Mouse (Mus musculus) small intestine, adult 2 months (tissue): Measurements from ENCODE around the gene Aff1. TPM values are rescaled to one million over a fixed set of nuclear protein-coding genes. Genes with fewer than 3 reads are reported as not detected.

Source experiments
- H3K27ac ChIP-seq: fragments of 200-500 bp; 2 replicates; pipeline ENCODE4 v1.5.1; 2012; ENCODE audit warnings: low read depth, low read length, control low read depth, inconsistent platforms; ENCODE audit not compliant: insufficient read depth
- H3K27me3 ChIP-seq: fragments of 200-500 bp; 2 replicates; pipeline ENCODE4 v1.6.1; 2012; ENCODE audit warnings: mild to moderate bottlenecking, moderate library complexity, low read length, inconsistent platforms; ENCODE audit not compliant: control insufficient read depth, insufficient read depth
- H3K36me3 ChIP-seq: fragments of 200-500 bp; 2 replicates; pipeline ENCODE4 v1.6.1; 2012; ENCODE audit warnings: mild to moderate bottlenecking, low read length, control low read depth, inconsistent platforms; ENCODE audit not compliant: control insufficient read depth, insufficient read depth
- H3K4me1 ChIP-seq: fragments of 200-500 bp; 2 replicates; pipeline ENCODE4 v1.6.1; 2012; ENCODE audit warnings: low read length, inconsistent platforms, mixed read lengths; ENCODE audit not compliant: control insufficient read depth, insufficient read depth, insufficient read length
- H3K4me3 ChIP-seq: fragments of 200-500 bp; 2 replicates; pipeline ENCODE4 v1.5.1; 2012; ENCODE audit warnings: low read depth, mild to moderate bottlenecking, control low read depth, inconsistent platforms, low read length, moderate library complexity
- CTCF ChIP-seq: fragments of 200-500 bp; IDR thresholded peaks from 2 replicates; pipeline ENCODE4 v1.5.1; 2012; ENCODE audit warnings: low read depth, mild to moderate bottlenecking, control low read depth, inconsistent platforms, low read length, moderate library complexity, mixed read lengths; ENCODE audit not compliant: insufficient replicate concordance, insufficient read length; ENCODE audit errors: extremely low read depth
- POLR2A ChIP-seq: fragments of 200-500 bp; IDR thresholded peaks from 2 replicates; pipeline ENCODE4 v1.6.1; 2012; ENCODE audit warnings: low read depth, mild to moderate bottlenecking, control low read depth, inconsistent platforms, low read length, moderate library complexity
- WGBS: fragments of 180-500 bp; shearing (Covaris S2); methylation state at CpG from one replicate; pipeline ENCODE4 v1.1.7; 2018; 5-methylcytosine and 5-hydroxymethylcytosine counted together
- polyA plus RNA-seq: library from polyadenylated mRNA; depleted of rRNA; stranded (reverse); fragments of >200 nt; gene quantifications from 2 replicates; pipeline ENCODE4 v1.2.3, GENCODE M21; 2012

Gene Aff1
- polyA plus RNA-seq, 1 experiment = 16.7 TPM

DNA sequence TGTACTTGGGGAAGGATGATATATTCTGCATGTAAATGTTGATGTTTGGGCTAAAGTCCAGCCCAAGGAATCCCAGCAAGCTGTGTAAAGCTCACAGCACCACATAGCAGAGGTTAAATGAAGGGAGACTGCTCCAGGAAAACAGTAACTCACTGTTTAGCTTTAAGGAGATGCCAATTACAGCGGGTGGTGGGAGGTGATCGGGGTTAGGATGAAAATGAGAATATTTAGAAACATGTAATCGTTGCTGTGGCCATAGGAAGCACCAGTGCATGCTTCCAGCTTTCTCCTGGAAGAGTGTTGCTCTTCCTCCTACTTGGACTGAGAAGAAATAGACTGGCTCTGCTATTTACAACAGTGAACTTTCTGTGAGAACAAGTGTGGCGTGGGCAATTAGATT lies 80.1 kb downstream of the Aff1 start:
- Histone ChIP-seq H3K27ac (peak overlapping the region; percentile 26; the same call in 1 of the 2 replicates), H3K4me1 (peaks cover 43% of the 10 kb centered on the region; the same call in 1 of the 2 replicates), H3K36me3 (no peaks in the 10 kb centered on the region), H3K27me3 (no peaks in the 10 kb centered on the region), H3K4me3 (no peak overlapping the region)
- WGBS = 12% methylated on average over 4 of the region's 4 CpGs
- TF ChIP-seq CTCF (no peak), POLR2A (no peak)

GRCm38 (mm10) chr5:103773100-103773552 lies 81.0 kb downstream of the Aff1 start:
- WGBS = 5% methylated on average over 5 of the region's 5 CpGs
- Histone ChIP-seq H3K36me3 (no peaks in the 10 kb centered on the region), H3K4me3 (peak overlapping the region; percentile 10; the same call in 1 of the 2 replicates), H3K27me3 (no peaks in the 10 kb centered on the region), H3K27ac (peak overlapping the region; percentile 73), H3K4me1 (peaks cover 47% of the 10 kb centered on the region; the same call in 1 of the 2 replicates)
- TF ChIP-seq CTCF = no peak
- TF ChIP-seq POLR2A = no peak

DNA sequence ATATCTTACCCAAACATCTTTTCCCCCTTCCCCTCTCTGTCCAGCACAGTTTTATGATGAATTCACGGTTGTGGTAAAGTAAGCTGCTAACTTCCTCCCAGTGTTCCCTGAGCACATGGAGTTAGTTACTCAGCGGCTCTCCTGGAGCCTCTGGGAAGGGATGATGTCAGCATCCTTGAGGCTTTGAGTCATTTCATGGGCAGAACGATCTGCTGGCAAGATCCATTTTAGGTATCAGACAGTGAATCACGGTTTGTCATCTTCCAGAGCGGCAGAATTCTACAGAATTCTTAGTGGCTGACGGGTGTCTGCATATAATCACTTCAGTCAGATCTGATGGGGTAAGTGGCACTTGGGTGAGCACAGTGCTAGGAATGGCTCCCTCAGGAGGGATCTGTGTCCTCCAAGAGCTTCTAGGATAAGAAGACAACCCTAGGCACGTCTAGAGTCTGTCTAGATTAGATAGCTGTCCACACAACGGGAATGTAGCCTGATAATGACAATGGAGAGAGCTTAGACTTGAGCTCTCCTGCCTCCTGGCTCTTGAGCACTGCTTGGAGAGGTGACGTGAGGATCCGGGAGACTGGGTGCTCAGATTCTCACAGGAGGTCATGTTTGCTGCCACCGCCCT lies 82.6 kb downstream of the Aff1 start:
- Histone ChIP-seq H3K36me3 (no peaks in the 10 kb centered on the region), H3K4me1 (peaks cover 47% of the 10 kb centered on the region), H3K27ac (peak overlapping the region; percentile 50), H3K27me3 (no peaks in the 10 kb centered on the region), H3K4me3 (no peak overlapping the region)
- WGBS = 36% methylated on average over 11 of the region's 11 CpGs
- TF ChIP-seq POLR2A = no peak
- TF ChIP-seq CTCF = no peak

DNA sequence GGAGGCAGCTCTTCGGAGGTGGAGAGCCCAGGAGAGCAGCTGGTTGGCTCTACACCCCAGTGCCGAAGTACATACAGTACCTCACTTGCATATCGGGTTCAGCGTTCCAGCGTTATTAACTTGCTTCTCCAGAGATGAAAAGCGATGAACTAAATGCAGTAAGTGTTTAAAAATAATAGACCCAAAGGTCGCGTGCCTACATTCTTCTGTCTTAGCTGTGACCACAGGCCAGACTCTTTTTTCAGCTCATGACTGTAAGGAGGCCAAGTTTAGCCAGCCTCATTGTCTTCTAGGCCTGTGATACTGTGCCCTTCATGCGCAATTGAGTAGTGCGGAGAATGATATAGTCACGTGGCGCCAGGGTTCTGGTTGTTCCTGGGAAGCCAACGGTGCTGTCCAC lies 83.3 kb downstream of the Aff1 start:
- 42% methylated on average over 13 of the region's 13 CpGs for WGBS
- H3K27ac ChIP-seq = peak overlapping the region; percentile 37; the same call in 1 of the 2 replicates
- peaks cover 43% of the 10 kb centered on the region for H3K4me1 ChIP-seq
- no peaks in the 10 kb centered on the region for H3K36me3 ChIP-seq
- H3K27me3 ChIP-seq = no peaks in the 10 kb centered on the region
- H3K4me3 ChIP-seq = no peak overlapping the region
- TF ChIP-seq POLR2A (no peak), CTCF (no peak)

- H3K27me3 ChIP-seq = no peaks in the 10 kb centered on the region
- WGBS = 21% methylated on average over 4 of the region's 4 CpGs
- H3K36me3 ChIP-seq = no peaks in the 10 kb centered on the region
- TF ChIP-seq POLR2A = no peak
- no peak for TF ChIP-seq CTCF
- H3K4me1 ChIP-seq = peaks cover 43% of the 10 kb centered on the region
- H3K4me3 ChIP-seq = no peak overlapping the region
- peak overlapping the region; percentile 61; the same call in 1 of the 2 replicates for H3K27ac ChIP-seq
Measured at GRCm38 (mm10) chr5:103776842-103777241, 84.7 kb downstream of the Aff1 start.

GRCm38 (mm10) chr5:103777446-103777845 lies 85.3 kb downstream of the Aff1 start:
- TF ChIP-seq POLR2A (no peak), CTCF (no peak)
- Histone ChIP-seq H3K27ac (peak overlapping the region; percentile 29), H3K4me1 (peaks cover 39% of the 10 kb centered on the region), H3K4me3 (no peak overlapping the region), H3K36me3 (no peaks in the 10 kb centered on the region), H3K27me3 (no peaks in the 10 kb centered on the region)
- 48% methylated on average over 4 of the region's 4 CpGs for WGBS

DNA sequence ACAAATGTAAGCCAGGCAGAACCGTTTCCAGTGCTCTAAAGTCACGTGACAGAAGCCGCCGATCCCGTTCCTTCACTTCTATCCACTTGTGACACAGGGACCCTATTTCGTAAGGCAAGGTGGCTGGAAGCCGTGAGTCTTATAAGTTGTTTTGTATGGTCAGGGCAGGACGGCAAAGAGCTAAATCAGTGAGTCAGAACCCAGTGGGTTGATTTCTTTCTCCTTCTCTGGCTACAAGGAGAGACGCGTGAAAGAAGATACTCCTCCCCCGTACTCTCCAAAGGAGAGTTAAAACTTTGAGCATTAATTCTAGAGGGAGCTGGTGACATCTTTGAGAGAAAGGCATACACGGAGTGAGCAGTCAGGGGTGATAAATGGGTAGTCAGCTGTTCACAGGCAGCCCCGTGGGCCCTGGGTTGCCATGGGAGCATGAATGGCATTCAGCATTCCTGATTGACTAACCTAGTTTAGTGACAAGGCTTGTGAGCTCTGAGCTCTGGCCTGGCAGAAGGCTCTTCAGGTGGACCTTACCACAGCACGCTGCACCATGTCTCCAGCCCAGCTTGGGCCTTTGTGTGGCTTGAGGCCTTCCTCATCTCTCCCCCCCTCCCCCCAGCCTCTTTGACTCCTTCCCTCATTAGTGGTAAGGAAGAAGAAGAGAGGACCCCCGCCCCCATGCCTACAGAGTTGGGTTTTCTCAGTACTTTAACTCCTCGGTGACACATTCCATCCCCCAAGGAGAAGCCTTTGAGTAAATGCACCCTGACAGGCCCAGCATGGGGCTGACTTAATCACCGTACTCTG lies 86.3 kb downstream of the Aff1 start:
- whole genome bisulfite sequencing = 34% methylated on average over 17 of the region's 17 CpGs
- no peak for TF ChIP-seq CTCF
- no peak for TF ChIP-seq POLR2A
- Histone ChIP-seq H3K4me3 (no peak overlapping the region), H3K36me3 (peaks cover 3% of the 10 kb centered on the region), H3K27me3 (no peaks in the 10 kb centered on the region), H3K4me1 (peaks cover 38% of the 10 kb centered on the region), H3K27ac (no peak overlapping the region)
